Mouse (Mus musculus) left cerebral cortex, postnatal 14 days (tissue): Measurements from ENCODE around the gene Olfr1361. TPM values are rescaled to one million over a fixed set of nuclear protein-coding genes. Genes with fewer than 3 reads are reported as not detected.

Experiments used
- DNase-seq, 2 experiments: peaks; one replicate each; pipeline ENCODE4 v3.0.0; 2021 to 2022; ENCODE audit warnings: low spot score in 2 of 2, mixed read lengths in 1 of 2
- intact Hi-C: fragments of 180-260 bp; cut with DNase I; formaldehyde crosslinking; loops from one replicate; pipeline ENCODE4 v1.15.1; 2025
- long read RNA-seq, 2 experiments: library from polyadenylated mRNA; stranded (forward); transcript quantifications; one replicate each; pipeline ENCODE4 v2.0.0; 2021
- total RNA-seq, 2 experiments: library from RNA; stranded (reverse); gene quantifications; 2 replicates each; pipeline ENCODE4 v1.2.3; 2021

The Olfr1361 gene
- total RNA-seq: not detected
- long read RNA-seq, experiment 1: 0 reads
- long read RNA-seq, experiment 2: 0 reads

DNA sequence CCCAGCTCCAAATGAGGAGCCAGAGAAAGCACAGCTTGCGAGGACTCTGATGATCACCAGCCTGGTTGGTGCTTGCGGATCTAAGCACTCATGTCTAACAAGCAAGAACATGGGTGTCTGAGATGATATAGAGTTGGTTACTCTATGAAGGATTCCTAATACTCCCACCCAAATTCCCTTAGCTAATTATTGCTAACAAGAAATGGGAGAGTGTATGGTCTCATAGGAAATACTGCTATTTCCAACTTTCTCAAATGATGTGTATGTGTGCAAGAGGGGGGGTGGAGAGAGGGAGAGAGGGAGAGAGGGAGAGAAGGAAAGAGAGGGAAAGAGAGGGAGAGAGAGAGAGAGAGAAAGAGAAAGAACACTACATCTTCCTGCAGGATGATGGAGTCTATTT lies at the start of gene Olfr1361:
Olfr1361 (minus strand) TSS at position 101 of the 400 bp plus-strand sequence.
- DNase-seq: no peak
- intact Hi-C loops: no loop called here

DNA sequence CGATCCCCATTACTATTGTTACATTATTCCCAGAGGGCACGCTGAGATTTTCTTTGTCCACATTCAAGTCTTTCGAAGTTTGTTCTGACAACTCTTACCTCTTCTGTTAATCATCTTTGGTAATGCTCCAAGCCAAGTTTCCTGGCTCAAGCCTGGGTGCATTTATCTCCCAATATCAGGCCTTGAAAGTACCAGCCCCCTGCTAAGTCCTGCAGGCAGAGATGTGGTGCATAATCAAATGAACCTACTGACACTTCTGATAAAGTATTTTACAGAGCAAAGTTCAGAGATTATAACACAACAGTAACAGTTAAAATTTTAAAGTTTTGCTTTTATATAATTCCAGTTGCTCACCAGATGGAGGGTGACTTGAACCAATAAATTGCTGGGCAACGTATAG lies 48.5 kb upstream of the Olfr1361 start:
- DNase-seq: no peak
- intact Hi-C loops: loop anchor here (5.0 to 10.0 kb wide), 4 partner anchors 447 to 1823 kb away; partner anchors contain the start of genes Hist1h2af, Hist1h3g and Hist1h4h

DNA sequence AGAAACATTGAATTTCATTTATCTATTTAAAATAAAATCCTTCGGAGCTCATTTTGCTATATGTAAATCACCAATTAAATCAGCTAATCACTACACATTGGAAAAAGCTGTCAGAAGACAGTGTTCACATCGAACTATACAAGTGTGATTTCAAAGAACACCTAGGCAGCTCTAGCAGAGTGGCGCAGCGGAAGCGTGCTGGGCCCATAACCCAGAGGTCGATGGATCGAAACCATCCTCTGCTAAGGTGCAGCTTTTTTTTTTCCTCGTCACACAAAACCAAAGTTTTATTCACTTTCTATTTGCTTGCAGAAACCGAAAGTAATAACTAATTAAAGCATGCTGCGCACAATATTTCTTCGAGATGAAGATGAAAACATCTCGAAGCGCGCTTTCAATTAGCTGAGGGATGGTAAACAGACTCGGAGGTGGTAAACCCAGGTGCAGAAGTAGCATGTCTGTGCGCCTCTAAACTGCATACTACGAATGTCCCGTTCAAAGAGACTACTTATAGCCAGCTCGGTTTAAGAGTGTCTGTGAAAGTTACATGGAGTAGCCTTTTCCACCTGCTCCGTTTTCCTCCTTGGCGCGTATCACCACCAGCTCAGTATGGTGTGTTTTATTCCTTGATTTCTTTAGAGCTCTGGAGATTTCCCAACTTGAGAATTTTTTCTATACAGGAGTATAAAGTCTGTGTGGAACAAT lies 47.8 kb upstream of the Olfr1361 start:
- DNase-seq: peak; percentile 83 to 85
- intact Hi-C loops: loop anchor here (5.0 to 10.0 kb wide), 4 partner anchors 446 to 1824 kb away; partner anchors contain the start of genes Hist1h2af, Hist1h3g and Hist1h4h

DNA sequence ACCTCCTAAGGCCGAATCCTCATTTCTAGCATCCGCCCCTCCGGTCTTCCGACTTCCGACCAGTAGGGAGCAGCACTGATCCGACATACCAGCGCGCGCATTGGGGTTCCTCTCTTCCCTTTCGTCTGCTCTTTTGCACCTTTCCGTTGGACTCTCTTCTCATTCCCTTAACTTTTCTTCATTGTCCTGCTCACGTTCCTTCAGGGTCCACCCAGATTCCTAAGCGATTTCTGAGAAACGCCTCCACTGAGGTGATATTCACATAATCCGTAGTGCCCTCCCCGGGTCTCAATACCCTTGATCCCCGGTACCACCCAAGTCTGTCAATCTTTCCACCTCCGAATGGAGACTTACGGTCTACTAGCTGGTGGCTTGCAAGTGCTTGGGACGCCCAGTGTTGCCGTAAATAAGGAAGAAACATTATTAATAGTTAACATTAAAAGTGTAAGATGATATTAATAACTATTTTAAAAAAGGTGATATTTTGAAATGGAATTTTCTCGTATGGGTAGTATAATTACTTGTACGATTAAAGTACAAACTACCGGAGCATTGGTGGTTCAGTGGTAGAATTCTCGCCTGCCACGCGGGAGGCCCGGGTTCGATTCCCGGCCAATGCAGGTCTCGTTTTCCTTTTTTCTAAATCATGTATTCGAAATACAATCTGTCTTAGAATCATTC lies 47.0 kb upstream of the Olfr1361 start:
- peak; percentile 89 to 92 for DNase-seq
- intact Hi-C loops: loop anchor here (5.0 to 10.0 kb wide), 4 partner anchors 445 to 1825 kb away; partner anchors contain the start of genes Hist1h2af, Hist1h3g and Hist1h4h

DNA sequence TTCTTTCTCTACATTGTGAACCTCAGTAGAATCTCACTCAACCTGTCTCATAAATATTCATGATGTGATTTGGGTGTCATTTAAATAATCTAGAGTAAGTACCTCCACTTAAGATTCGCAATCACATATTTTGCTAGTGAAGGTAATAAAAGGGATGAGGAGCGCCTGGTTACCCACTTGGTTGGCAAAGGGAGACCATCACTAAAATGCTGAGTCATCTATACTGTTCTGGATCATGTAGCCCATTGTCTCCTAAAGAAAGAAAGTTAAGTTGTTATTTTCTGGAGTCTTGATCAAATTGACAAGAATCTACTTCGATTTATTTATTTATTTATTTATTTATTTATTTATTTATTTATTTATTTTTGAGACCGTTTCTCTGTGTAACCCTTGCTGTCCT lies 43.5 kb upstream of the Olfr1361 start:
- no peak for DNase-seq
- intact Hi-C loops: no loop called here

DNA sequence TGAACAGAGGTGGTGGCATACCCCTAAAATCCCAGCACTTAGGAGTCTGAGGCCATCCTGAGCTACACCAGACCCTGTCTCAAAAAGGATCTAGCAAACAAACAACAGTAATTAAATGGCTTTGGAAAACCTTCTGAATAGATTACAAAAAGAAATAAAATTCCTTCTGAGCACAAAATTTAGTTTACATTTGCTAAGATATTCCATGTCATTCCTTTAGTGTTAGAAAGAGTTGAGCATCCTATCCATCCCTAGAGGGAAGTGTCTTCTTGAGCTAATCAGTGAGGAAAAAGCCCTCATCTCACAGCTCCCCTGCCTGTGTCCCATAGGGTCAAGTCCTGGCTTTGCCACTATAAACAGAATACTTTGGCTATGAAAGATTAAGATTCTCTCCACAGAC lies 34.6 kb upstream of the Olfr1361 start, which contains the start of gene Olfr1359:
Olfr1359 (plus strand) TSS at position 301 of the 400 bp plus-strand sequence.
- intact Hi-C loops: no loop called here
- DNase-seq: no peak

DNA sequence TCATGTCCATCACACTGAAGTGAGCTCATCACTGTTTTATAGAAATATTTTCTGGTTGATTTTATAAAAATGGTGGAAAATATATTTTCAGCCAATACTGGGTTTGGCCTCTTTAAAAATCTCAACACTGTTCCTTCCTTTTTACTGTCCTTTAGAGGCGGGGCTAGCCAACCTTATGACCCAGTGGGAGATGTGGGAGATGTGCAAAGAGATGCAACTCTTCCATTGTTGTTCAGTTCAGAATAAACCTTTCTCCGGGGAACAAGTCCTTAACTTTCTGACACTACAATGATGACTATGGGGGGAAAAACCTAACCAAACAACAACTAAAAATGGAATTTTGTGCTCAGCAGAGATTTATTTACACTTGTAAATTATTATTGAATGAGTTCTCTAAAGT lies 14.1 kb upstream of the Olfr1361 start, which contains the start of gene Olfr1360:
Olfr1360 (minus strand) TSS at position 101 of the 400 bp plus-strand sequence.
- intact Hi-C loops: no loop called here
- DNase-seq: no peak

DNA sequence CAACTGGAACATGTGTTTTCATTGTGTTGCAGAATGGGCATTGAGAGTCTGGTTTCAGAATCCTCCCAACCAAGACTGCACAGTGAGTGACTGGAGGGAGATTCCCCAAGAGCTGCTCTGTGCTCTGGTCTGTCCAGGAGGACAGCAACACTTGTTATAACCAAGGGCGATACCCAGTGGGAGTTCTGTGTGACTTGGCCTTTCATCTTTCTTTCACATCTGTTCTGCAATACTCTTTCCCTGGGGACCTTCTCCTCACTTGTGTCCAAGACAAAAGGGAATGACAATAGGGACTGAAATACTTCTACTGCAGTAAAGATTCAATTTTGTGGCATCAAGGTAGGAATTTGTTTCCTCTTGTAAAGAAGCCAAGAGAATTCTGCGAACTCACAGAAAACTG lies 20.8 kb downstream of the Olfr1361 start, which contains the start of gene Olfr11:
Olfr11 (minus strand) TSS at position 101 of the 400 bp plus-strand sequence.
- intact Hi-C loops: no loop called here
- no peak for DNase-seq

DNA sequence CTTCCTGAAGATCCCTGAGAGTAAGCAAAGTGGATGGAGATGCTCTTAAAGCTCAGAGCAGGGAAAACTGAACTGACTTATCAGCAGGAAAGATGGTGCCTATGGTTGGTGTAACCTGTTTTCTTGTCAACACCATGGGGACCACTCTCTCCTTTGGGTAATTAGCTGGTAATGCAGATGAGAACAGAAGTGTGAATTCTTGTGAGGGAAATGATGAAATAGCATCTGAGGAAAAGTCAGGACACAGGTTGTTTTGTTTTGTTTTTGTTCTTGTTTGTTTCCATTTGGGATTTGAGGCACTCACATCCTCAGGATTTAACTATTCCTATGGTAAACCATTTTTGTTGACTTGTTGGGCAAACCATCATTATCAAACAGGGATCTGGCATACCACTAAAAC lies 49.3 kb downstream of the Olfr1361 start, which contains the start of gene Olfr1362:
Olfr1362 (minus strand) TSS at position 101 of the 400 bp plus-strand sequence.
- DNase-seq: no peak
- intact Hi-C loops: no loop called here

Other genes with a start within 250 kb of the Olfr1361 start
- 1 to 10 TPM; 1.3 to 1.8 TPM for gene Pgbd1, start 222.3 kb downstream of the Olfr1361 start, total RNA-seq
- 10 to 100 TPM; 33.9 to 39.7 TPM for gene Zscan26, start 209.7 kb downstream of the Olfr1361 start, total RNA-seq
- gene Nkapl, start 194.9 kb downstream of the Olfr1361 start, total RNA-seq: 1 to 10 TPM in 1 of 2 experiments, under 1 TPM in 1; 0.76 to 1.3 TPM
- 1 to 10 TPM; 7.2 to 7.3 TPM for gene Zkscan4, start 184.5 kb downstream of the Olfr1361 start, total RNA-seq
- gene Gm10065, start 183.9 kb downstream of the Olfr1361 start, total RNA-seq: not detected
- gene AK157302, start 168.2 kb downstream of the Olfr1361 start, total RNA-seq: 10 to 100 TPM; 18.1 to 19.7 TPM
- 10 to 100 TPM; 59.6 to 63.4 TPM for gene Gm11273, start 162.0 kb downstream of the Olfr1361 start, total RNA-seq
- 10 to 100 TPM; 12.7 to 13.2 TPM for gene Zkscan8, start 132.3 kb downstream of the Olfr1361 start, total RNA-seq
- gene Olfr1366, start 120.6 kb downstream of the Olfr1361 start, total RNA-seq: not detected
- gene Olfr1535, start 103.5 kb downstream of the Olfr1361 start, total RNA-seq: not detected
- gene Olfr1364, start 81.6 kb downstream of the Olfr1361 start, total RNA-seq: not detected
- not detected for gene Olfr1362, start 49.4 kb downstream of the Olfr1361 start, total RNA-seq
- gene Olfr11, start 20.9 kb downstream of the Olfr1361 start, total RNA-seq: not detected
- not detected for gene Olfr1360, start 14.0 kb upstream of the Olfr1361 start, total RNA-seq
- not detected for gene Olfr1359, start 34.7 kb upstream of the Olfr1361 start, total RNA-seq
- 10 to 100 TPM; 37.3 to 37.9 TPM for gene Hist1h2bl, start 52.8 kb upstream of the Olfr1361 start, total RNA-seq
- 10 to 100 TPM; 17.2 to 25.6 TPM for gene Hist1h2ai, start 53.0 kb upstream of the Olfr1361 start, total RNA-seq
- 10 to 100 TPM; 46.6 to 56.8 TPM for gene Hist1h3h, start 54.3 kb upstream of the Olfr1361 start, total RNA-seq
- 1 to 10 TPM; 4.9 to 7.8 TPM for gene Hist1h2bm, start 58.7 kb upstream of the Olfr1361 start, total RNA-seq
- 10 to 100 TPM; 15.4 to 16.2 TPM for gene Hist1h4j, start 71.7 kb upstream of the Olfr1361 start, total RNA-seq
- 100 to 1,000 TPM; 311 to 320 TPM for gene Hist1h4k, start 87.1 kb upstream of the Olfr1361 start, total RNA-seq
- gene Hist1h2ak, start 90.4 kb upstream of the Olfr1361 start, total RNA-seq: 10 to 100 TPM; 13.2 to 15.7 TPM
- 10 to 100 TPM in 1 of 2 experiments, 1 to 10 TPM in 1; 9.6 to 16.1 TPM for gene Hist1h2bn, start 90.7 kb upstream of the Olfr1361 start, total RNA-seq
- 10 to 100 TPM in 1 of 2 experiments, 1 to 10 TPM in 1; 7.6 to 10.5 TPM for gene Hist1h1b, start 117.2 kb upstream of the Olfr1361 start, total RNA-seq
- gene Hist1h3i, start 120.0 kb upstream of the Olfr1361 start, total RNA-seq: 10 to 100 TPM; 51.4 to 75.0 TPM
- gene Hist1h2an, start 123.8 kb upstream of the Olfr1361 start, total RNA-seq: 1 to 10 TPM; 2.5 to 6.9 TPM
- 10 to 100 TPM in 1 of 2 experiments, 1 to 10 TPM in 1; 6.7 to 11.2 TPM for gene Hist1h2bp, start 124.1 kb upstream of the Olfr1361 start, total RNA-seq
- gene Hist1h2bq, start 146.8 kb upstream of the Olfr1361 start, total RNA-seq: 10 to 100 TPM; 43.6 to 56.5 TPM
- not detected for gene Hist1h2ao, start 147.1 kb upstream of the Olfr1361 start, total RNA-seq
- 100 to 1,000 TPM; 213 to 226 TPM for gene Hist1h4m, start 148.4 kb upstream of the Olfr1361 start, total RNA-seq
- gene Hist1h4n, start 168.8 kb upstream of the Olfr1361 start, total RNA-seq: 10 to 100 TPM; 20.9 to 25.8 TPM
- 10 to 100 TPM; 46.9 to 49.5 TPM for gene Hist1h2ap, start 170.1 kb upstream of the Olfr1361 start, total RNA-seq
- 10 to 100 TPM; 44.5 to 56.8 TPM for gene Hist1h2br, start 170.4 kb upstream of the Olfr1361 start, total RNA-seq